Mouse (Mus musculus): ENCODE results near the gene Pgs1. TPM values are rescaled to one million over a fixed set of nuclear protein-coding genes. Genes with fewer than 3 reads are reported as not detected.

The Pgs1 gene
- polyA plus RNA-seq, 1 experiment from 2014 or later: 33.7 TPM

- Histone ChIP-seq H3K36me3 (replicated peaks; ENCODE audit: control insufficient read depth, insufficient read depth, low read depth, low read length) (no peaks in the 10 kb centered on the region), H3K27me3 (ENCODE audit: control insufficient read depth, insufficient read depth, low read length) (no peaks in the 10 kb centered on the region), H3K27ac (replicated peaks; ENCODE audit: low read depth, low read length) (peak overlapping the region; percentile 68), H3K4me3 (ENCODE audit: low read depth, low read length) (no peak overlapping the region), H3K9ac (replicated peaks; ENCODE audit: low read length) (peak overlapping the region; percentile 23), H3K4me1 (ENCODE audit: control insufficient read depth, insufficient read depth, low read length) (peaks cover 5% of the 10 kb centered on the region; the same call in 1 of the 2 replicates), H3K9me3 (replicated peaks; ENCODE audit: control insufficient read depth, low read length) (no peaks in the 10 kb centered on the region), H3K4me2 (ENCODE audit: low read depth, low read length) (0 out of 2 replicates have a peak overlapping the region, but pooled peaks have one; percentile 22)
- DNase-seq (ENCODE audit: low spot score): peak; percentile 78
- WGBS: 2% methylated on average over 18 of the region's 18 CpGs
- 0 out of 2 replicates have a peak, but pooled peaks have one; percentile 40 for ATAC-seq (replicated peaks; ENCODE audit: insufficient number of reproducible peaks, low FRiP score, low TSS enrichment, low read depth)
Measured at GRCm38 (mm10) chr11:117975211-117975967, 10.7 kb upstream of the Pgs1 start.

- Histone ChIP-seq H3K4me2 (ENCODE audit: low read depth, low read length) (no peak overlapping the region), H3K4me3 (ENCODE audit: low read depth, low read length) (no peak overlapping the region)
- 7% methylated on average over 8 of the region's 8 CpGs for WGBS
Measured at GRCm38 (mm10) chr11:117976081-117976582, 10.0 kb upstream of the Pgs1 start.

GRCm38 (mm10) chr11:117977694-117978360 lies 8.3 kb upstream of the Pgs1 start:
- Histone ChIP-seq H3K27me3 (ENCODE audit: control insufficient read depth, insufficient read depth, low read length) (no peaks in the 10 kb centered on the region), H3K4me3 (ENCODE audit: low read depth, low read length) (no peak overlapping the region), H3K36me3 (replicated peaks; ENCODE audit: control insufficient read depth, insufficient read depth, low read depth, low read length) (no peaks in the 10 kb centered on the region), H3K27ac (replicated peaks; ENCODE audit: low read depth, low read length) (no peak overlapping the region), H3K4me2 (ENCODE audit: low read depth, low read length) (no peak overlapping the region), H3K9me3 (replicated peaks; ENCODE audit: control insufficient read depth, low read length) (no peaks in the 10 kb centered on the region), H3K4me1 (ENCODE audit: control insufficient read depth, insufficient read depth, low read length) (peaks cover 5% of the 10 kb centered on the region; the same call in 1 of the 2 replicates), H3K9ac (replicated peaks; ENCODE audit: low read length) (no peak overlapping the region)
- WGBS: 47% methylated on average over 4 of the region's 5 CpGs
- DNase-seq (ENCODE audit: low spot score): no peak
- no peak for ATAC-seq (replicated peaks; ENCODE audit: insufficient number of reproducible peaks, low FRiP score, low TSS enrichment, low read depth)

More at GRCm38 (mm10) chr11:117976081-117976582, 10.0 kb upstream of the Pgs1 start:
- Histone ChIP-seq H3K36me3 (replicated peaks; ENCODE audit: control insufficient read depth, insufficient read depth, low read depth, low read length) (no peaks in the 10 kb centered on the region), H3K27ac (replicated peaks; ENCODE audit: low read depth, low read length) (peak overlapping the region; percentile 68), H3K4me1 (ENCODE audit: control insufficient read depth, insufficient read depth, low read length) (peaks cover 5% of the 10 kb centered on the region; the same call in 1 of the 2 replicates), H3K9me3 (replicated peaks; ENCODE audit: control insufficient read depth, low read length) (no peaks in the 10 kb centered on the region), H3K9ac (replicated peaks; ENCODE audit: low read length) (no peak overlapping the region; the same call in 1 of the 2 replicates), H3K27me3 (ENCODE audit: control insufficient read depth, insufficient read depth, low read length) (no peaks in the 10 kb centered on the region)
- ATAC-seq (replicated peaks; ENCODE audit: insufficient number of reproducible peaks, low FRiP score, low TSS enrichment, low read depth) (peak; percentile 49; the same call in 1 of the 2 replicates), DNase-seq (ENCODE audit: low spot score) (peak; percentile 25)

GRCm38 (mm10) chr11:117979388-117979787 lies 6.7 kb upstream of the Pgs1 start:
- DNase-seq (ENCODE audit: low spot score) (no peak), ATAC-seq (replicated peaks; ENCODE audit: insufficient number of reproducible peaks, low FRiP score, low TSS enrichment, low read depth) (no peak)
- Histone ChIP-seq H3K4me3 (ENCODE audit: low read depth, low read length) (no peak overlapping the region), H3K9me3 (replicated peaks; ENCODE audit: control insufficient read depth, low read length) (no peaks in the 10 kb centered on the region), H3K4me2 (ENCODE audit: low read depth, low read length) (no peak overlapping the region), H3K36me3 (replicated peaks; ENCODE audit: control insufficient read depth, insufficient read depth, low read depth, low read length) (no peaks in the 10 kb centered on the region), H3K27ac (replicated peaks; ENCODE audit: low read depth, low read length) (no peak overlapping the region), H3K4me1 (ENCODE audit: control insufficient read depth, insufficient read depth, low read length) (peaks cover 5% of the 10 kb centered on the region; the same call in 1 of the 2 replicates), H3K9ac (replicated peaks; ENCODE audit: low read length) (no peak overlapping the region), H3K27me3 (ENCODE audit: control insufficient read depth, insufficient read depth, low read length) (no peaks in the 10 kb centered on the region)
- WGBS: 40% methylated on average over 7 of the region's 7 CpGs

GRCm38 (mm10) chr11:117982426-117982825 lies 3.7 kb upstream of the Pgs1 start:
- ATAC-seq (replicated peaks; ENCODE audit: insufficient number of reproducible peaks, low FRiP score, low TSS enrichment, low read depth): no peak
- 77% methylated on average over 5 of the region's 5 CpGs for WGBS

GRCm38 (mm10) chr11:117983770-117984169 lies 2.3 kb upstream of the Pgs1 start:
- no peak overlapping the region for H3K4me2 ChIP-seq (ENCODE audit: low read depth, low read length)
- H3K9ac ChIP-seq (replicated peaks; ENCODE audit: low read length): no peak overlapping the region
- no peak overlapping the region for H3K27ac ChIP-seq (replicated peaks; ENCODE audit: low read depth, low read length)
- no peak for ATAC-seq (replicated peaks; ENCODE audit: insufficient number of reproducible peaks, low FRiP score, low TSS enrichment, low read depth)
- no peaks in the 10 kb centered on the region for H3K27me3 ChIP-seq (ENCODE audit: control insufficient read depth, insufficient read depth, low read length)
- DNase-seq (ENCODE audit: low spot score): no peak
- H3K4me1 ChIP-seq (ENCODE audit: control insufficient read depth, insufficient read depth, low read length): peaks cover 4% of the 10 kb centered on the region; the same call in 1 of the 2 replicates
- no peaks in the 10 kb centered on the region for H3K9me3 ChIP-seq (replicated peaks; ENCODE audit: control insufficient read depth, low read length)
- 72% methylated on average over 7 of the region's 7 CpGs for WGBS
- H3K4me3 ChIP-seq (ENCODE audit: low read depth, low read length): no peak overlapping the region
- H3K36me3 ChIP-seq (replicated peaks; ENCODE audit: control insufficient read depth, insufficient read depth, low read depth, low read length): no peaks in the 10 kb centered on the region

More at GRCm38 (mm10) chr11:117982426-117982825, 3.7 kb upstream of the Pgs1 start:
- Histone ChIP-seq H3K4me3 (ENCODE audit: low read depth, low read length) (no peak overlapping the region), H3K9ac (replicated peaks; ENCODE audit: low read length) (no peak overlapping the region), H3K4me1 (ENCODE audit: control insufficient read depth, insufficient read depth, low read length) (peaks cover 4% of the 10 kb centered on the region; the same call in 1 of the 2 replicates), H3K27ac (replicated peaks; ENCODE audit: low read depth, low read length) (no peak overlapping the region), H3K27me3 (ENCODE audit: control insufficient read depth, insufficient read depth, low read length) (no peaks in the 10 kb centered on the region), H3K36me3 (replicated peaks; ENCODE audit: control insufficient read depth, insufficient read depth, low read depth, low read length) (no peaks in the 10 kb centered on the region), H3K9me3 (replicated peaks; ENCODE audit: control insufficient read depth, low read length) (no peaks in the 10 kb centered on the region), H3K4me2 (ENCODE audit: low read depth, low read length) (no peak overlapping the region)
- no peak for DNase-seq (ENCODE audit: low spot score)

GRCm38 (mm10) chr11:117987032-117987451 lies 950 bp downstream of the Pgs1 start:
- DNase-seq (ENCODE audit: low spot score) (no peak), ATAC-seq (replicated peaks; ENCODE audit: insufficient number of reproducible peaks, low FRiP score, low TSS enrichment, low read depth) (peak; percentile 74)
- Histone ChIP-seq H3K9ac (replicated peaks; ENCODE audit: low read length) (peak overlapping the region; percentile 95), H3K27me3 (ENCODE audit: control insufficient read depth, insufficient read depth, low read length) (no peaks in the 10 kb centered on the region), H3K4me1 (ENCODE audit: control insufficient read depth, insufficient read depth, low read length) (peaks cover 4% of the 10 kb centered on the region; the same call in 1 of the 2 replicates), H3K27ac (replicated peaks; ENCODE audit: low read depth, low read length) (no peak overlapping the region), H3K9me3 (replicated peaks; ENCODE audit: control insufficient read depth, low read length) (no peaks in the 10 kb centered on the region), H3K36me3 (replicated peaks; ENCODE audit: control insufficient read depth, insufficient read depth, low read depth, low read length) (no peaks in the 10 kb centered on the region), H3K4me2 (ENCODE audit: low read depth, low read length) (peak overlapping the region; percentile 52), H3K4me3 (ENCODE audit: low read depth, low read length) (peak overlapping the region; percentile 100)
- WGBS: under 1% methylated on average over 32 of the region's 32 CpGs
